Mouse (Mus musculus) monocyte, adult 5-6 weeks (primary cell): Measurements from ENCODE around the gene Ascl4. TPM values are rescaled to one million over a fixed set of nuclear protein-coding genes. Genes with fewer than 3 reads are reported as not detected.

ENCODE experiments used
- ATAC-seq: fragments of 153-309, 156-312 bp; replicated peaks from 2 replicates; pipeline ENCODE4 v1.8.0; 2017; ENCODE audit warnings: mild to moderate bottlenecking; ENCODE audit not compliant: low TSS enrichment, insufficient number of reproducible peaks, severe bottlenecking, poor library complexity, low FRiP score
- total RNA-seq: library from RNA; stranded (forward); fragments of 200-1000, 200-491, 200-594 nt; gene quantifications from 3 replicates; pipeline ENCODE4 v1.2.3, GENCODE M21; 2017

Gene Ascl4
- total RNA-seq: not detected in 3 replicates

DNA sequence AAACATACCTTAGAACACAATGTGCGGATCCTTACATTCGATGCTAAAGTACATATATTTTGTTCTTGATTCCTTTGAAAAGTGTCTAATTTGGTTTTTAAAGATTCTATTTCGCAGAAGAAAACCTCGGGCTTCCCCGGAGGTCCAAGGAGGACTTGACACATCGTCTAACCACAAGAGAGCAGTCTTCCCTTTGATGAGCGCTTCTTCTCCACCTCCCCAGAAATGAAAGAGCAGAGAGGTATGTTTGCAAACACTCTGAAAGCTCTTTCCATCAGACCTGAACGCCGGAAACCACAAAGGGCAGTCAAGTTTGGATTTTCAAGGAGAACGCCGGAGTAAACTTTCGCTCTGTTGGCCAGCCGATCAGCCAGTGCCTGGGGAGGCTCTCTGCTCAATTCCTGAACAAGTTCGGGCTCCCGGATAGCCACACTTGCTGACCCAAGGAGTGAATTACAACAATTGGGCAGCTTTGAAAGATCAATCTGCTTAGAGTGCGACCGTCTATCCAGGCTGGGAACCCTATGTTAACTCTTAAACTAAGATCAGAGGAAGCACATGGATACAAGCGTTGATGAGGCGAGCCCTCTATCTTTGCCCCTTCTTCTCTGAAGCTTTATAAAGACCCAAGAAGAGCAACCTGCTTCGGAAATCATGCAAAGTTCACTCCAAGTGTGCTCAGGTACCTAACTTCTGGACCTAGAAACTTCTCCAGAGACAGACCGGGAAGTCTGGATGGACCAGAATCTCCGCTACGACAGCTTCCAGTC, at the start of gene Ascl4:
Gene Ascl4 (plus strand): TSS at position 6 of the 770 bp plus-strand sequence.
- ATAC-seq: no peak

GRCm38 (mm10) chr10:85879886-85880486, 47.5 kb upstream of the Ascl4 start:
- no peak for ATAC-seq

DNA sequence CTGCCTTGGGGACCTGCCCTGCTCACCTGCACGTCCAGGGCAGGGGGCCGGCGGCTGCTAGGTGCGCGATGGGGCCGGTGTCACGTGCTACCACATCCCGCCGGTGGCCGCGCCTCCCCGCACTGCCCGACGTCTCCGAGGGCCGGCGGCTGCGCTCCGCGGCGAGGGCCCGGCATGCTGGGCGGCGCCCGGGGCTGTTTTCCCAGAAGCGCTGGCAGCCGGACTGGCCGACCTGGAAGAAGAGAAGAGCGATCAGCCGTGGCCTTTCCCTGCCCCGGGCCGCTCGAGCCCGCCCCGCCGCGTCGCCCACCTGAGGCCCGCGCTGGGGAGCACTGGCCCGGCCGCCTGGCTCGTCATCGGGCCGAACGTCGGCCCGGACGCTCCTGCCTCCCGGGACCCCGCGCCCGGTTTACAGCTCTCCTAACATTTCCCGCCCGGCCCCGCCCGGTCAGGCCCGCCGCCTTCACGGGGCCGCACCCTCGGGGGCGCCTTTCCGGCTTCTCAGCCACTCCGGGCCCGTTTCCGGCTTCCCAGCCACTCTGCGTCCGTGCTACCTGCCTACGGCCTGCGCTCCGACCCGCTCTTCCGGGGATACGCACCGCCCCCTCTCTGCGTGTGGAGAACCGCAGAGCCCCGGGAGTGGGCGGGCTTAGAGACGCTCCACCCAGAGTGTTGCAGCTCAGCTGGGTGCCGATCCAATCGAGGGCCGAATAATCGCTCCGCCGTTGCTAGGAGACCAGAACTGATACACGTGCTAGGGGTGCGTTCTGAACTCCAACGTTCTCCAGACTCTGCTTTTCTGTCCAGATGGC, 10.8 kb upstream of the Ascl4 start, which contains the start of gene Prdm4:
Gene Prdm4 (minus strand): TSS at position 645 of the 812 bp plus-strand sequence.
- ATAC-seq: peak; percentile 98

DNA sequence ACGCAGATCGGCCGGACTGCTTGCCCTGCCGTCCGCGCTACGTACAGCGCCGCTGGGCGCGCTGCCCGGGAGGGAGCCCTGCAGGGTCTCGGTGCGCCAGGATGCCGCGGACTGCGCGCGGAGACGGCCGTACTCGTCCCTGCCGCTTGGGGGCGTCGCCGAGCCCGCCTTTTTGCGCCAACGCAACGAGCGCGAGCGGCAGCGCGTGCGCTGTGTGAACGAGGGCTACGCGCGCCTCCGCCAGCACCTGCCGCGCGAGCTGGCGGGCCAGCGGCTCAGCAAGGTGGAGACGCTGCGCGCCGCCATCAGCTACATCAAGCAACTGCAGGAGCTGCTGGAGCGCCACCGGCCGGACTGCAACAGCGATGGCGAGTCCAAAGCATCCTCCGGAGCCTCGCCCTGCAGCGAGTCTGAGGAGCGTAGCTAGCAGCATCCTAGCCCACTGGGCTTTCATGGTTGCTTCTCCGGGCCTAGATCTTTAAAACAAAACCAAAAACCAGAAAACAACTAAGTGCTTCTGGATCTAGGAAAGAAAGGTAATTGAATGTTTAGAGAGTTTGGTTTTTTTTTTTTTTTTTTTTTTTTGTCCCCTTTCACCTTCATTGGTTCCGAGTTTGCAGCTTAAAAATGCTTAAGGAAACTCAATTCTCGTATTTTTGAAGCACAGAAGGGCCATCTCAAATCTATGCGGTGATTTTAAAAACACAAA, 1.2 kb downstream of the Ascl4 start:
- ATAC-seq: no peak; the same call in 1 of the 2 replicates

DNA sequence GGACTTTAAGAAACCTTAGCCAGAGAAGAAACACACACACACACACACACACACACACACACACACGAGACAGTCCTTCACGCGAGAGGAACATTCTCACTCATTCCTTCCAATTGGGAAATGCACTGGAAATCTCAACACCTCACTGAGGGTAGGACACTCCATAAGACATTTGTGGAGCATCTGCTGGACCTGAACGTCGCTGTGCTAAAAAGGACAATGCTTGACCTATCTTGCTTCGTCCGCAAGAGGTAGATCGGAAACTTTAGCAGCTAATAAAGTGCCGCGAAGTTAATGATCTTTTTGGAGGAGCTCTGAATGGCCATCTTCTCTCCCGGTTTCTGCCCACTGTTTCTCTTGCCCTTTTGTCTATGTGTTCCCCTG, 1.7 kb downstream of the Ascl4 start:
- no peak for ATAC-seq

DNA sequence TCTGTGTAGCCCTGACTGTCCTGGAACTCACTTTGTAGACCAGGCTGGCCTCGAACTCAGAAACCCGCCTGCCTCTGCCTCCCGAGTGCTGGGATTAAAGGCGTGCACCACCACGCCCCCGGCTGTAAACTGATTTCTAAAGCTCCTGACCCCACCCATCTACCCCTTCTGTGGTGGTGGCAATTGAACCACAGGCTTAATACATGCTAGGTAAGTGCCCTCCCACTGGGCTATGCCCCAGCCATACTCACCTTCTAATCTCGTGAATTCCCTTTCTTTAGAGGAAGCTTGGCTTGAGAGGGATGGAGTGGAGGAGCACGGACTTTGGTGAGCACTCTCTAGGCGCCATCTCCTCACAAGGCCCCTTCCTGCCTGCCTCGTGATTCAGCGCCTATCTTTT, 2.5 kb downstream of the Ascl4 start:
- no peak for ATAC-seq

DNA sequence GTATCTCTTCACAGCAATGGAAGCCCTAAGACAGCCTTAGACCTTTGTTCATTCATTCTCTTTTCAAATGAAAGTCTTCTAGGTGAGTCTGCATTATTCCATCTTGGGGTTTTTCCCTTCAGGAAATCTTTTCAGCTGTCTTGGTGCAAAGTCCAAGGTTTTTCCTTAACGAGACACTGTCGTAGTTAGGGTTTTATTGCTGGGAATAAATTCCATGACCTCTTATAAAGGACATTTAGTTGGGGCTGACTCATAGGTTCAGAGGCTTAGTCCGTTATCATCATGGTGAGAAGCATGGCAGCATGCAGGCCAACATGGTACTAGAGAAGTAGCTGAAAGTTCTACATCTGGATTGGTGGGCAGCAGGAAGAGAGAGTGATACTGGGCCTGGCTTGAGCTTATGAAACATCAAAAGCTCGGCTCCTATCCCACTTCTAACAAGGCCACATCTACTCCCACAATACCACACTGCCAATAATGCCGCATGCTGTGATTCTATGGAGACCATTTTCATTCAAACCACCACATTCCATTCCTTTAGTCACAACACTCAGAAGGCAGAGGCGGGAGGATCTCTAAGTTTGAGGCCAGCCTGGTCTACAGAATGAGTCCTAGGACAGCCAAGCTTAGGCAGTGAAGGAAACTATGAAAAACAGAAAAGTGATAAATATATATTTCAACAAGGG, 8.9 kb downstream of the Ascl4 start:
- ATAC-seq: no peak

DNA sequence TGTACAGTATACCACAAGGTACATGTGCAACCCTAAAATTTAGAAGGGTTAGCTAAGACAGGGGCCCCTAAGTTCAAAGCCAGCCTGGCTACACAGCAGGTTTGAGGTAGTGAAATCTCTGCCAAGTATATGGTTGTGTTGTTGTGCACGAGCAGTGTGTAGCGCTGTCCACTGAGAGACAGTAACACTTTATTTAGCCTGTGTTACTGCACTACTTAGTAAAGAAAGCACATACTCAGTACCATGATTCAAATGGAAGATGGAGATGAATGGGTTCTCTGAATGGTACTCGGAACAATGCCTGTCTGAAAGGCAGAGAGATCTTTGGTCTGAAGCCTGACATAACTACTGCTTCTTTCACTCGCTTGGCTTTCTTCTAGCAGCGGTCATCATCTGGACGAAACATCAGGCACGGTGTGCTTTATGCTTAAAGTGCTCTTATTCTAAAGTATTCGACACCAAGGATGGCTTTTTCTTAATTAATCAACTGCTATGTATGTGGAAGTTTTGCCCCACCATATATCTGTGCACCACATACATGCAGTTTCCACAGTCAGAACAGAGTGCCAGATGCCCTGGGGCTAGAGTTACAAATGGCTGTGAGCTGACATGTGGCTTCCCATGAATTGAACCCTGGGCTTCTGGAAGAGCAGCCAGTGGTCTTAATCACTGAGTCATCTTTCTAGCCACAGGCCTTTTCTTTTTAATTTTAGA, 21.2 kb downstream of the Ascl4 start:
- no peak for ATAC-seq

- ATAC-seq: no peak; the same call in 1 of the 2 replicates
These were observed 24.4 kb downstream of the Ascl4 start for GRCm38 (mm10) chr10:85951765-85952443.

DNA sequence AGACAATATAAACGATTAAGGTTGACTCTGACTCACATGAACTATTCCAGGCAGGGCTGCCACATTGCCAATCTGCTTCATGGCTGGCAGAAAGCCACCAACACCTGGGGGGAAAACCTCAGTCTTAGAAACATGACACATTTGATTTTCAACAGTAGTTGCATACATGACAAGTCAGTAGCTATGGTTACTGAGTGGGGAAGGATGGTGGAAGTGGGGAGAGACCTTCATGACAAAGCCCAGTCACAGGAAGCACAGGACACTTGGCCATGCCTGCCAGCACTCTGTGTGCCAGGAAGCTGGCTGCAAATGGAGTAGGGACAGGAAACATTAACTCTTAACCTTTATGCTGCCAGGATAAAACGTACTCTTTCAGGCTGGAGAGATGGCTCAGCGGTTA, 25.9 kb downstream of the Ascl4 start:
- no peak for ATAC-seq

GRCm38 (mm10) chr10:85954429-85954828, 26.9 kb downstream of the Ascl4 start:
- no peak for ATAC-seq

DNA sequence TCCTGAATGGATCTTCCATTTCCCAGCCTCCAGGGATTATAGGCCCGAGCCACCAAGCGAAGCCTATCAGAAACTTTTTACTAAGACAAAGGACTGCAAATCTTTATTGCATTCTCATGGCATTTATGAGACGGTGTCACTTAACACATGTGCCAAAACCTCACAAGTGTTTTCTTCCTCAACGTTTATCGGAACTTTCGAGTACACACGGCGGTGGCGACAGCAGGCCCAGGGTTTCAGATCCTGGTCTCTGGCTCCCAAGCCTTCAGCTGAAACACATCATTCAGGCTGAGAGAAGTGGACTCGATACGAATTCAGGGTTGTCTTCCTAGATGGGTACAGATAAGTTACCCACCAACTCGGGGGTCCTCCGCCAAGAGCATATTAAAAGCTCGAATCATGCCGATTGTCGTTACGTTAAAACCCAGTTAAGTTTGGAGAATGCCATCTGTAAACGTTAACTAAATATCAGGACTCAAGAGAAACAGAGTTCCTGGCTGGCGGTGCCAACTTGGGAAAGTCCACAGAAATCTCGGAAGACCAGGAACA, 29.5 kb downstream of the Ascl4 start:
- no peak for ATAC-seq

DNA sequence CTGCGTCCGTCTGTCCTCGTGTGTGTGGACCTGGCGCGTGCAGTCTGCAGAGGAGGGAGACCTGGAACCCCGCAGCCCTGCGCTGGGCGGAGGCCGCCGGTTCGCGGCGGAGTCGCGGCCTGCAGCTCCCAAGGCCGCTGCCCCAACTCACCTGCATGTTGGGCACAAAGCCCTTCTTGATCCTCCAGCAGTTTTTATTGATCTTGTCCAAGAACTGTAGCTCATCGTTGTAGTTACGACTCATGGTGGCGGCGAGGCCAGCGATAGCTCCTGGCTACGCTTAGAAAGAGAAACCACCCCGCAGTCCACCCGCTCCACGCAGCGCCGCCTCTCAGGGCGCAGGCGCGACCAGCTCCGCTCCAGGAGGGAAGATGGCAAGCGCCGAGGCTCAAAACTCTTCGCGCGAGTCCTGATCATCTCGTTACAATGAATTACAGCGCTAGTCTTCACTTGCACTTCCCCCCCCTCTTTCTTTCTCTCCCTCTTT, 30.0 kb downstream of the Ascl4 start, which contains the start of gene Rtcb:
Gene Rtcb (minus strand): TSS at position 360 of the 487 bp plus-strand sequence.
- ATAC-seq: peak; percentile 90

- no peak for ATAC-seq
These were observed 35.4 kb downstream of the Ascl4 start for GRCm38 (mm10) chr10:85962897-85963296.

DNA sequence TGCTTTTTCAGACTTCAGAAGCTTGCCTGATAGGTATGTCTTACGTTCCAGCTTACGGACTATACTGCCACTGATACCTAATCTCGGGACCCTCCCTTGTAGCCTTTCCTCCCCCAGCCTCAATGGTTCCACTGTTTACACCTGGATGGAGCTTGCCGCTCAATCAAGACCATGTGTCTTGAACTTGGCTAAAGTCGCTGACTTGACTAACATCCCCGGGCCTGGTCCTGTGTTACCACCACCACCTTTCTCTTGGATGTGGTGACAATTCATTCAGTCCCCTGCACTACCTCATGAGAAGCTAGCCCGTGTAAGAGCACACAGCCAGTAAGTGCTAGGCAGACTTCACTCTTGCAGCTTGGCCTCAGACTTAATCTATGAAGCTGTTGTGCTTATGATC, 36.8 kb downstream of the Ascl4 start:
- no peak for ATAC-seq

GRCm38 (mm10) chr10:85966476-85966875, 39.0 kb downstream of the Ascl4 start:
- no peak for ATAC-seq
